Mouse (Mus musculus) adrenal gland (tissue): ENCODE measurements around the gene Acrv1.
"Not testable (repeated sequence)": the region's sequence is repeated elsewhere in the genome, so short reads cannot be mapped to it uniquely, and the experiment has no call there.

Experiments
- intact Hi-C: fragments of 180-260 bp; cut with DNase I; formaldehyde crosslinking; loops from one replicate; pipeline ENCODE4 v1.15.1; 2025
- long read RNA-seq, 2 experiments: library from polyadenylated mRNA; unstranded; transcript quantifications; one replicate each; pipeline ENCODE4 v2.0.0; 2020; ENCODE audit warnings: borderline replicate concordance in 1 of 2; ENCODE audit not compliant: insufficient replicate concordance in 1 of 2

Acrv1 gene
- long read RNA-seq, experiment 1, result 0 reads
- long read RNA-seq, experiment 2, result 0 reads

GRCm38 (mm10) chr9:36692920-36693319 is at the start of gene Acrv1:
Gene Acrv1 (plus strand): TSS chr9:36693220.
- intact Hi-C loops, result no loop called here

- intact Hi-C loops, result not testable (repeated sequence)
Measured at GRCm38 (mm10) chr9:36643276-36643675, 49.7 kb upstream of the Acrv1 start, which contains the start of gene A630095E13Rik. Gene A630095E13Rik (minus strand): TSS chr9:36643376.

- intact Hi-C loops, result loop anchor here (10.0 kb wide), 1 partner anchor 247 kb away; the partner anchor contains the start of gene Gm7257
Measured at GRCm38 (mm10) chr9:36681424-36681823, 11.6 kb upstream of the Acrv1 start.

- intact Hi-C loops, result loop anchor here (10.0 kb wide), 1 partner anchor 253 kb away; the partner anchor contains the start of gene Gm7257
Measured at GRCm38 (mm10) chr9:36687329-36687728, 5.7 kb upstream of the Acrv1 start.

GRCm38 (mm10) chr9:36694276-36694675 is 1.3 kb downstream of the Acrv1 start:
- intact Hi-C loops, result no loop called here

GRCm38 (mm10) chr9:36705923-36706322 is 12.9 kb downstream of the Acrv1 start:
- intact Hi-C loops, result no loop called here

GRCm38 (mm10) chr9:36707304-36707703 is 14.3 kb downstream of the Acrv1 start:
- intact Hi-C loops, result no loop called here

- intact Hi-C loops, result no loop called here
Measured at GRCm38 (mm10) chr9:36716624-36717023, 23.6 kb downstream of the Acrv1 start.

- intact Hi-C loops, result loop anchor here (5.0 kb wide), 1 partner anchor 41 kb away; the partner anchor contains the start of gene Stt3a
Measured at GRCm38 (mm10) chr9:36726131-36727033, 33.4 kb downstream of the Acrv1 start.

GRCm38 (mm10) chr9:36727034-36727755 is 34.2 kb downstream of the Acrv1 start, which contains the start of gene Chek1:
Gene Chek1 (minus strand): TSS chr9:36727065.
- intact Hi-C loops, result loop anchor here (5.0 kb wide), 1 partner anchor 40 kb away; the partner anchor contains the start of gene Stt3a
